Mouse (Mus musculus) forebrain, embryonic 14.5 days (tissue): Measurements from ENCODE around the gene Col23a1. TPM values are rescaled to one million over a fixed set of nuclear protein-coding genes. Genes with fewer than 3 reads are reported as not detected.

Experiments
- ATAC-seq: fragments of 200-750 bp; cut with Nextera tagmentation; 2 replicates; pipeline ENCODE4 v1.8.0; 2017; ENCODE audit warnings: mild to moderate bottlenecking, moderate library complexity
- DNase-seq: peaks from one replicate; pipeline ENCODE4 v3.0.0-alpha.2; 2015; ENCODE audit warnings: low spot score
- H3K27ac ChIP-seq: fragments of 300-500 bp; sonication (generic); 2 replicates; pipeline ENCODE4 v1.5.1; 2014; ENCODE audit warnings: low read depth, mild to moderate bottlenecking, control low read depth, low read length, moderate library complexity
- H3K27me3 ChIP-seq: fragments of 300-500 bp; sonication (generic); replicated peaks from 2 replicates; pipeline ENCODE4 v1.6.1; 2014; ENCODE audit warnings: low read length, control low read depth, mixed read lengths; ENCODE audit not compliant: control insufficient read depth, insufficient read depth
- H3K36me3 ChIP-seq: fragments of 300-500 bp; sonication (generic); 2 replicates; pipeline ENCODE4 v1.6.1; 2014; ENCODE audit warnings: low read length, control low read depth; ENCODE audit not compliant: control insufficient read depth, insufficient read depth
- H3K4me1 ChIP-seq: fragments of 300-500 bp; sonication (generic); 2 replicates; pipeline ENCODE4 v1.6.1; 2014; ENCODE audit warnings: antibody characterized with exemption, low read length, control low read depth; ENCODE audit not compliant: control insufficient read depth, insufficient read depth
- H3K4me2 ChIP-seq: fragments of 300-500 bp; sonication (generic); 2 replicates; pipeline ENCODE4 v1.6.1; 2014; ENCODE audit warnings: mild to moderate bottlenecking, control low read depth, low read length
- H3K4me3 ChIP-seq: fragments of 300-500 bp; sonication (generic); 2 replicates; pipeline ENCODE4 v1.5.1; 2014; ENCODE audit warnings: low read depth, low read length, control low read depth
- H3K9ac ChIP-seq: fragments of 300-500 bp; sonication (generic); 2 replicates; pipeline ENCODE4 v1.6.1; 2014; ENCODE audit warnings: mild to moderate bottlenecking, low read length, control low read depth, moderate library complexity
- H3K9me3 ChIP-seq: fragments of 300-500 bp; sonication (generic); replicated peaks from 2 replicates; pipeline ENCODE4 v1.6.1; 2016; ENCODE audit warnings: low read length, control low read depth, mixed read lengths; ENCODE audit not compliant: control insufficient read depth
- WGBS: fragments of 180-500 bp; shearing (Covaris S2); extraction: QIAGEN DNeasy Blood & Tissue Kit; methylation state at CpG from one replicate; pipeline ENCODE4 v1.1.7; 2014; 5-methylcytosine and 5-hydroxymethylcytosine counted together
- polyA plus RNA-seq: library from polyadenylated mRNA; unstranded; fragments of >200 nt; fragmentation: Nextera tagmentation; extraction: Ambion mirVana; gene quantifications from 2 replicates; pipeline ENCODE4 v1.2.1, GENCODE M21; 2014

The Col23a1 gene
- 2.5 and 3.1 TPM in 2 replicates for polyA plus RNA-seq

DNA sequence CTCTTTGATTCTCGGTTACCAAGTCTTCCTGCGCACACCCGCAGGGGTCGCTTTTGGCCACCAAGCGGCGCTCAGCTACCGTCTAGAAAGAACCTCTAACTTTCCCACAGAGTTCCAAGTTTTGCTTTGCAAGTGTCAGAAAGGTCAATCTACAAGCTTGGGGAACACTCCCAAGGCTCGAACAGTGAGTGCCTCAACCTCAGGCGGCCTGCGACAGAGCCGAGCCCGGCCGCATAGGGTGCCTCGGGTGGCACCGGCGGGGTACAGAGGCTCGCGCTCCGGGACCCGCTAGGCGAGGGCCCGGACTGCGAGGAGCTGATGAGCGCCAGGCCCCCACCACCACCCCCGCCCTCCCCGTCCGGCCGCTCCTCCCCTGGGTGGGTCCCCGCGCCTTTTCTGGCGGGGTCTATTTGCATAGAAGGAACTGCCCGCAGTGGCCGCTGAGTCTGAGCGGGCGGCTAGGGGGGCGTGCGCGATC lies at the start of gene Col23a1:
Gene Col23a1, plus strand, starts transcription at position 357 of the 478 bp plus-strand sequence.
- Histone ChIP-seq H3K36me3 (peaks cover 1% of the 10 kb centered on the region; the same call in 1 of the 2 replicates), H3K4me1 (no peaks in the 10 kb centered on the region), H3K9me3 (no peaks in the 10 kb centered on the region), H3K27me3 (no peaks in the 10 kb centered on the region), H3K27ac (no peak within 1 kb of the TSS), H3K4me3 (peak within 1 kb of the TSS; percentile 51), H3K4me2 (peak within 1 kb of the TSS; percentile 94), H3K9ac (peak within 1 kb of the TSS; percentile 53)
- ATAC-seq (peak; percentile 89), DNase-seq (peak; percentile 88)
- WGBS: 0% methylated on average over 30 of the region's 38 CpGs

DNA sequence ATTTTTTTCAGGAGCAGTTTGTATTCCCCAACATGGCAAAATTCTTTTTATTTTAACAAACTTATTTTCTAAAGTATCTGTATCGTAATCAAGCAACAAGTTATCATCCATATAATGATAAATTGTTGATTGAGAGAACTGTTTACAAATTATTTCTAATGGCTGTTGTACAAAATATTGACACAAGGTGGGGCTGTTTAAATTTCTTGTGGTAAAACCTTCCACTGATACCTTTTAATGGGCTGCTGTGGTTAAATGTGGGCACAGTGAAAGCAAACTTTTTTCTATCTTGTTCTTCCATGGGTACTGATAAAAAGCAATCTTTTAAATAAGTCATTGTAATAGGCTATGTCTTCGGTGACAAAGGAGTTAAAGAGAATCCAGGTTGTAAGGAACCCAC lies 46.8 kb upstream of the Col23a1 start:
- 87% methylated on average over 2 of the region's 2 CpGs for WGBS
- Histone ChIP-seq H3K36me3 (no peaks in the 10 kb centered on the region), H3K9ac (no peak overlapping the region), H3K4me3 (no peak overlapping the region), H3K4me2 (no peak overlapping the region), H3K4me1 (no peaks in the 10 kb centered on the region), H3K9me3 (no peaks in the 10 kb centered on the region), H3K27me3 (no peaks in the 10 kb centered on the region), H3K27ac (no peak overlapping the region)
- ATAC-seq (no peak), DNase-seq (no peak)

DNA sequence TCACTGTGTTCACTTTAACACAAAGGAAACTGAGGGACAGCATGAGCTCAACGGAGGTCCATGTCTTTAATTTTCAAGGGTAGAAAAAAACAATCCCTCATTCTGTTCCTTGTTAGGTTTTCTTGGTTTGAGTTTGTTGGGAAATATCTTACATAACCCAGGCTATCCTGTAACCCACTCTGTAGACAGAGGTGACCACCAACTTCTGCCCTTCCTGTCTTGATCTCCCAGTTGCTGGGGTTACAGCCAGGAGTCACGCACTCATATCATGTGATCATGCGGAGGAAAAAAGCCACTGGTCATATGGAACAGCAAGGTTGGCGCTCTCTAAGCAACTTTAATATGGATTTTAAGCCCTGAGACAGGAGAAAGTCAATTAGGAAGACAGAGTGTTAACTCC lies 32.7 kb upstream of the Col23a1 start:
- H3K27ac ChIP-seq: no peak overlapping the region
- no peak overlapping the region for H3K4me2 ChIP-seq
- H3K36me3 ChIP-seq: no peaks in the 10 kb centered on the region
- DNase-seq: no peak
- H3K4me3 ChIP-seq: no peak overlapping the region
- no peaks in the 10 kb centered on the region for H3K4me1 ChIP-seq
- 88% methylated on average over 4 of the region's 4 CpGs for WGBS
- no peaks in the 10 kb centered on the region for H3K27me3 ChIP-seq
- H3K9me3 ChIP-seq: no peaks in the 10 kb centered on the region
- no peak overlapping the region for H3K9ac ChIP-seq
- ATAC-seq: no peak

DNA sequence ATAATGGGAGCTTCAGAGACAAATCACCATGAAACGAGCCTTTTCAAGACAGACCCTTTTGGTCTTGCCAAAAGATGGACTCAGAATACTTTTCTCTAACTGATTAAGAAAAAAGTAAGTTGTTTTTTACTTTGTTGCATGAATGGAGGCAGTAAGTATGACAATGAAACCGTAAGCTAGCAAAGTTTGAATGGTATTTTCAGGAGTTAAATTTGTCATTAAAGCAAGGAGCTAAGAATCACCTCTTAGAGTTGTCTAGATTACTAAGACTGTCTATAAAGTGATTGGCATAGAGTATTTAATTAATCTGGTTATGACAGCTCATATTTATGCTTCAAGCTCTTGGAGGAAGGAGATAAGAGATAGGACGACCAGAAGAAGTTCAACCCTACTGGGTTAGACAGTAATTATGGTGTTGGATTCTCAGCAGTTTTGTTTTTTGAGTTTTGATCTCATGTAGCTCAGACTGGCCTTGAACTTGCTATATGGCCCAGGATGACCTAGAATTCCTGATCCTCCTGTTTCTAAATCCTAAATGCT lies 28.0 kb upstream of the Col23a1 start, which contains the start of gene Clk4:
Gene Clk4, plus strand, starts transcription at position 51 of the 540 bp plus-strand sequence.
- H3K9ac ChIP-seq: peak within 1 kb of the TSS; percentile 50
- H3K4me3 ChIP-seq: peak within 1 kb of the TSS; percentile 91
- DNase-seq (no peak), ATAC-seq (no peak)
- H3K27me3 ChIP-seq: no peaks in the 10 kb centered on the region
- H3K4me1 ChIP-seq: peaks cover 16% of the 10 kb centered on the region
- H3K27ac ChIP-seq: peak within 1 kb of the TSS; percentile 91
- peak within 1 kb of the TSS; percentile 62 for H3K4me2 ChIP-seq
- 75% methylated on average over 3 of the region's 3 CpGs for WGBS
- H3K9me3 ChIP-seq: no peaks in the 10 kb centered on the region
- peaks cover under 1% of the 10 kb centered on the region; the same call in 1 of the 2 replicates for H3K36me3 ChIP-seq

DNA sequence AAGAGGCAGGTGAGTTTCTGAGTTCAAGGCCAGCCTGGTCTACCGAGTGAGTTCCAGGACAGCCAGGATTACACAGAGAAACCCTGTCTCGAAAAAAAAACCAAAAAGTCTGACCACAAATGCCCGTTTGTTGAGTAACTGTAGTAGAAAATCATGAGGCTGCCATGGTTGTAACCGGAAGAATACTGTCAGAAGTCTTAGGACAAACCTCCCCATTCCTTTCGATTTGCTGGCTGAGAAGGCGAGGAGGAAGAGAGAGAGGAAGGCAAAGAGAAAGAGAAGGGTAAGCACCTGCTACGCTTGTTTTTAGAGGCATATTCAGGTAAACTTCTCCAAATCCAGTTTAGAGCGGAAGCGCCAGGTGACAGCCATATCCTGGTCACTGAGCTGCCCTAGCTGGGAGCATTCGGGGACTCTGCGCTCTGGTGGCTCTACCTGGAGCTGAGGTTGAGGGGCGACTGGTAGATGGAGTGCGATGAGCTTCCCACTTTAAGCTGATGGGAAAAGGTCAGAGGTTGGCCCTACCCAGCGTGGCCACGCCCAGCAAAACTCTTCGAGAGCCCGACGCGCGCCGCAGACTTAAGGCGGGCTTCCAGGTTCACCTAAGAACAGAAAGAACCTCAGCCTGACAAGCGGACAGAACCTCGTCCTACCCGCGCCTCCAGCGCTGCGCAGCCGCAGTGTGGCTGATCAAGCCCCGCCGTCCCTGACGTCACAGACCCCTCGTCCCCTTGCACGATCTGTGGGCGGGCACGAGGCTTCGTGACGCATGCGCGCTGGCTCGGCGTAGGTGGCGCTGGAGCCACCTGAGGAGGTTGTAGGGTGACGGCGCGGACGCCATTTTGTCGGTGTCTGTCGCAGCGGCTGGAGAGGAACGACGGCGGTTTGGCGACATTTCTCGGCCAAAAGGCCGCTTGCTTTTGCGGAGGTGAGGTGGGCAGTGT lies 27.1 kb upstream of the Col23a1 start, which contains the start of gene BC049762:
Gene BC049762, minus strand, starts transcription at position 705 of the 944 bp plus-strand sequence.
- peaks cover 16% of the 10 kb centered on the region for H3K4me1 ChIP-seq
- peak within 1 kb of the TSS; percentile 91 for H3K27ac ChIP-seq
- H3K9ac ChIP-seq: peak within 1 kb of the TSS; percentile 98
- peak within 1 kb of the TSS; percentile 91 for H3K4me3 ChIP-seq
- WGBS: 9% methylated on average over 57 of the region's 57 CpGs
- peaks cover 6% of the 10 kb centered on the region for H3K36me3 ChIP-seq
- H3K9me3 ChIP-seq: no peaks in the 10 kb centered on the region
- DNase-seq (peak; percentile 99), ATAC-seq (peak; percentile 99)
- H3K27me3 ChIP-seq: no peaks in the 10 kb centered on the region
- H3K4me2 ChIP-seq: peak within 1 kb of the TSS; percentile 69

DNA sequence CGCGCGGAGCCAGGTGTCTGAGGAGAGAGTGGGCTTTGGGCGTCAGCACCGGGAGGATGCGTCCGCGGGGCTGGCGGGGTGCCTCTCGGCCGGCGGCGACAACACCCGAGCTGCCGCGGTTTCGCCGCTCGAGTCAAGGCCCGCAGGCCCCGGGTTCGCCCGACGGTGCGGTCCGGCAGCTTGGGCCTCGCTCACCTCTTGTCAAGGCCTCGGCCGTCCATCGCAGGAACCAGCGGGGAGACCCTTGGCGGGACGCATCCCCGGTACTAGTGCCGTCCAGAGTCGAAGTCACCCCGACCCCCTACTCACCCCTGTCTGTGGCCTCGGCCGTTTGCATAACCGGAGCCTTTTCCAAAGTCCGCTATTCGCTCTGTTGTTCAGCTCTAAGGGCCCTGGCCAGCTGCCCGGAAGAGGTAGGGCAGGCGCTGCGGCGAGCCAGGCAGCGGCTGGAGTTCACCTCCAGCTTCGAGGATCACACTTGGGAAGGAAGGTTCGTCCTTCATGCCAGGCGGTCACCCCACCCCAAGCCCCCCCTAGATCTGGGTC lies 26.4 kb upstream of the Col23a1 start:
- Histone ChIP-seq H3K27ac (peak overlapping the region; percentile 91), H3K4me2 (peak overlapping the region; percentile 69), H3K9me3 (no peaks in the 10 kb centered on the region), H3K4me3 (peak overlapping the region; percentile 91), H3K9ac (peak overlapping the region; percentile 98), H3K27me3 (no peaks in the 10 kb centered on the region), H3K4me1 (peaks cover 16% of the 10 kb centered on the region), H3K36me3 (peaks cover 6% of the 10 kb centered on the region)
- under 1% methylated on average over 49 of the region's 50 CpGs for WGBS
- DNase-seq: peak; percentile 67
- peak; percentile 70 for ATAC-seq

DNA sequence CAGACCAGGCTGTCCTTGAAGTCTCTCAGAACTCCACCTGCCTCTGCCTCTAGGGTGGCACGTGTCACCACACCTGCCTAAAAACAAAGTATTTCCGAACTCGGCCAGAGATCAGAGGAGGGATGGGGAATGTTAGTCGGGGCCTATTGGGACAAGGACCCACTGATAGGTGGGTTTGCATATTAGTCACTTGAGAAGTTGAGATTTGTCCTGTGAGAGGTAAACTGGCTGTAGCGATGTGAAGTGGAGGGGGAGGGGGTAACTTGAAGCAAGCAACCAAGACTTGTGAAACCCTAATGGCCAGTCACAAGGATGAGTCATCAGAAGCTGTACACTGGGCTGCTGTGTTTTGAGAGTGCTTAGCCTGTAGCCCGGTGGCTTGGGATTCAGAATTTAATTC lies 25.4 kb upstream of the Col23a1 start:
- peaks cover 16% of the 10 kb centered on the region for H3K4me1 ChIP-seq
- 22% methylated on average over 6 of the region's 6 CpGs for WGBS
- peaks cover 12% of the 10 kb centered on the region for H3K36me3 ChIP-seq
- H3K27ac ChIP-seq: no peak overlapping the region
- H3K4me2 ChIP-seq: peak overlapping the region; percentile 69
- peak; percentile 14 for DNase-seq
- H3K4me3 ChIP-seq: peak overlapping the region; percentile 91
- H3K9me3 ChIP-seq: no peaks in the 10 kb centered on the region
- no peak for ATAC-seq
- peak overlapping the region; percentile 98; the same call in 1 of the 2 replicates for H3K9ac ChIP-seq
- H3K27me3 ChIP-seq: no peaks in the 10 kb centered on the region

DNA sequence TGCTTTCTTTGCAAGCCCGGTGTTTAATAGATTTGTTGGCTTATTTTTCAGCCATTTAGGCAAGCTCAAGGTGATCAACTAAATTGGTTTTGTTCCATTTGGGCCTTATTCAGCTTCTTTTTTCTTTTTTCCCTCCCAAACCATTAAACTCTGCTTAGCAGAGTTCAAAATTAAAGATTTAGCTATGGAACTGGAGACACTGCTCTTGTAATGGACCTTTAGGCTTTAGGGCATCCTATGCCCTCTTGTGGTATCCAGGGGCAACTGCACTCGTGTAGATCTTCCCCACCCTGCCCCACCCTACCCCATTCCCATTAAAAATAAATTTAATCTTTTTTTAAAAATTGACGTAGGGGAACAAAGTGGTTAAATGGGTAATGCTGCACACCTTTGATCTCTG lies 24.4 kb upstream of the Col23a1 start:
- DNase-seq (peak; percentile 64), ATAC-seq (no peak)
- peaks cover 16% of the 10 kb centered on the region for H3K4me1 ChIP-seq
- H3K36me3 ChIP-seq: peaks cover 17% of the 10 kb centered on the region
- no peaks in the 10 kb centered on the region for H3K9me3 ChIP-seq
- peak overlapping the region; percentile 69 for H3K4me2 ChIP-seq
- no peaks in the 10 kb centered on the region for H3K27me3 ChIP-seq
- H3K9ac ChIP-seq: no peak overlapping the region
- H3K4me3 ChIP-seq: 0 out of 2 replicates have a peak overlapping the region, but pooled peaks have one; percentile 91
- 56% methylated on average over 3 of the region's 3 CpGs for WGBS
- no peak overlapping the region for H3K27ac ChIP-seq
